Mouse (Mus musculus): Measurements from ENCODE around the gene Rtl1. TPM values are rescaled to one million over a fixed set of nuclear protein-coding genes. Genes with fewer than 3 reads are reported as not detected.
A peak's percentile ranks its signal among the peaks of the same experiment; 100 is the strongest.

The Rtl1 gene
- total RNA-seq, 1 experiment: 4.0 TPM

DNA sequence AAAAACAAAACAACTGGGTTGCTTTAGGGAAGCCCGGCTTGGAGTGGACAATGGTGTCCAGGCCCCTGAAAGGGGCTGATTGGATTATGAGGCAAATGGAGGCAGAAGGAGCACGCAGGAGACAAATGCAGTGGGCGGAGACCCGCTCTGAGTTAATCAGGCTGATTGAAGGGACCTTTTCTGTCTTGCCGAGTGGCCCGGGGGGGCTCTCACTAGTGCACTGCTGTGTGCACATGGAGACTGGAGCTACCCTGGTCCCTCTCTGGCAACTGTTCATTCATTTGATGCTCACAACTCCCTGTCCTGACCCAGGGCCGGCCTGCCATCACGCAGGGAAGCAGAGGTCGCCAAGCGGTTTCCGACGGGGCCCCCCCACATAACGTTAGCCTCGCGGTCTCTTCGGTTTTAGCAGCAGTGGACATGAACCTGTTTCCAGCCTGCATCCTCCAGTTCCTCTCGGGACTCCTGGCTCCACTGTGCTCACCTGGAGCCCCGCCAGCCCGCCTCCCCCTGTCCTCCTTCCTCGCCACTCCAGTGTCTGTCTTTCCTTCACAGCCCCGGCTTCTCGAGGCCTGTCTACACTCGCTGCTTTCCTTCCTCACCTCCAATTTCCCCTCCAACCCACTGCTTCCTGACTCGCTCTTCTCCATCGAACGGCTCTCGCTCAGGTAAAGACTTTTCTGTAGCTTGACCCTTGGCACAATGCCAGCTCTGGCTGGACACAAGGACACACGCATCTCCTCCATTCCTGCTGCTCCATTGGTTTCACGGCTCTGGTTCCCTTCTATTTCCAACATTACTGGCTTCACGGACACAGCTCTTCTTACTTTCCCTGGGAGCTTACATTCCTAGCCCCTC, 54.0 kb downstream of the Rtl1 start:
- Histone ChIP-seq H3K36me3 (ENCODE audit: control insufficient read depth, insufficient read depth, low read length, poor library complexity, severe bottlenecking) (peaks cover 44% of the 10 kb centered on the region), H3K27ac (ENCODE audit: insufficient read depth, low read depth, low read length, poor library complexity, severe bottlenecking) (no peak overlapping the region), H3K9ac (ENCODE audit: insufficient read depth, low read depth, low read length, poor library complexity, severe bottlenecking) (no peak overlapping the region), H3K9me3 (ENCODE audit: control insufficient read depth, insufficient read depth, low read depth, low read length) (no peaks in the 10 kb centered on the region), H3K4me1 (ENCODE audit: control insufficient read depth in 2 of 2, insufficient read depth in 2 of 2, low read length in 2 of 2, poor library complexity in 1 of 2) (peaks cover 1 to 4% of the 10 kb centered on the region in 2 experiments; a peak in 1 of 4 replicates), H3K4me3 (ENCODE audit: insufficient read depth in 1 of 2, low read depth in 1 of 2, low read length in 2 of 2, poor library complexity in 1 of 2, severe bottlenecking in 1 of 2) (no peak overlapping the region)
- TF ChIP-seq ZNF384 (IDR thresholded peaks at IDR 0.05; ENCODE audit: low read depth, low read length) (no peak), MAFK (IDR thresholded peaks at IDR 0.05; ENCODE audit: insufficient read depth, low read depth, low read length) (no peak), ZC3H11A (IDR thresholded peaks at IDR 0.05; ENCODE audit: borderline replicate concordance, low read depth, low read length) (no peak), CHD2 (IDR thresholded peaks at IDR 0.05; ENCODE audit: low read depth, low read length) (no peak), HCFC1 (IDR thresholded peaks at IDR 0.05; ENCODE audit: borderline replicate concordance, insufficient read depth, low read length) (no peak)
- no peak for DNase-seq (ENCODE audit: low read depth, low spot score)
- in situ Hi-C loops (cut with MboI; ENCODE audit: low sequenced_read_pairs in 2 of 2, unreplicated experiment in 2 of 2): no loop called here

DNA sequence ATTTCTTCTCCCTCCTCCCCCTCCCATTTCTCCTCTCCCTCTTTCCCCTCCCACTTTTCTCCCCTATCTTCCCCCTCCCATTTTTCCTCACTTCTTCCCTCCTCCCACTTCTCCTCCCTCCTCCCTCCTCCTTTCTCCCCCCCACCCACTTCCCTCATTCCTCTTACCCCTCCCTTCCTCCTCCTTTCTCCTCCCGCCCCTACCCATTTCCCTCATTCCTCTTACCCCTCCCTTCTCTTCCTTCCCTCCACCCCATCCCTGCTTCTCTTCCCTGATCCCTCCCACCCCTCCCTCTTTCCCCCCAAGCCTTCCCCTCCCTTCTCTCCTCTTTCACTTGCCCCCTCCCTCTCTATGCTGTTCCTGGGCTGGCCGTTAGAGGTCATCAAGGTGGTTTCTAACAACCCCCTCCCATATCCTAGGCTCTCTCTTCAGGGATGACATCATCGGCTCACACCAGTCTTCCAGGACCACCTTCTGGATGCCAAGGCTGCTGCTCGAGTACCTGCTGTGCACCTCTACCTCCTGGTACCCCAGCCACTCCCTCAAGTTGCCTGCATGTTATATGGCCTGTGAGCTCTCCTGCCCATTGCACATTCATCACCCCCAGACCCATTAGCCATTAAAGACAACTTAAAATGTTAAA, 56.7 kb downstream of the Rtl1 start:
- H3K9ac ChIP-seq (ENCODE audit: insufficient read depth, low read depth, low read length, poor library complexity, severe bottlenecking): no peak overlapping the region
- in situ Hi-C loops (cut with MboI; ENCODE audit: low sequenced_read_pairs in 2 of 2, unreplicated experiment in 2 of 2): no loop called here
- no peaks in the 10 kb centered on the region for H3K9me3 ChIP-seq (ENCODE audit: control insufficient read depth, insufficient read depth, low read depth, low read length)
- no peak overlapping the region for H3K4me3 ChIP-seq (ENCODE audit: insufficient read depth in 1 of 2, low read depth in 1 of 2, low read length in 2 of 2, poor library complexity in 1 of 2, severe bottlenecking in 1 of 2)
- peak; percentile 69 for DNase-seq (ENCODE audit: low read depth, low spot score)
- peaks cover 1 to 4% of the 10 kb centered on the region in 2 experiments; a peak in 2 of 4 replicates for H3K4me1 ChIP-seq (ENCODE audit: control insufficient read depth in 2 of 2, insufficient read depth in 2 of 2, low read length in 2 of 2, poor library complexity in 1 of 2)
- H3K36me3 ChIP-seq (ENCODE audit: control insufficient read depth, insufficient read depth, low read length, poor library complexity, severe bottlenecking): peaks cover 23% of the 10 kb centered on the region
- no peak for TF ChIP-seq MAFK (IDR thresholded peaks at IDR 0.05; ENCODE audit: insufficient read depth, low read depth, low read length)
- no peak for TF ChIP-seq CHD2 (IDR thresholded peaks at IDR 0.05; ENCODE audit: low read depth, low read length)
- TF ChIP-seq HCFC1 (IDR thresholded peaks at IDR 0.05; ENCODE audit: borderline replicate concordance, insufficient read depth, low read length): no peak
- TF ChIP-seq ZC3H11A (IDR thresholded peaks at IDR 0.05; ENCODE audit: borderline replicate concordance, low read depth, low read length): no peak
- TF ChIP-seq ZNF384 (IDR thresholded peaks at IDR 0.05; ENCODE audit: low read depth, low read length): no peak
- no peak overlapping the region for H3K27ac ChIP-seq (ENCODE audit: insufficient read depth, low read depth, low read length, poor library complexity, severe bottlenecking)

DNA sequence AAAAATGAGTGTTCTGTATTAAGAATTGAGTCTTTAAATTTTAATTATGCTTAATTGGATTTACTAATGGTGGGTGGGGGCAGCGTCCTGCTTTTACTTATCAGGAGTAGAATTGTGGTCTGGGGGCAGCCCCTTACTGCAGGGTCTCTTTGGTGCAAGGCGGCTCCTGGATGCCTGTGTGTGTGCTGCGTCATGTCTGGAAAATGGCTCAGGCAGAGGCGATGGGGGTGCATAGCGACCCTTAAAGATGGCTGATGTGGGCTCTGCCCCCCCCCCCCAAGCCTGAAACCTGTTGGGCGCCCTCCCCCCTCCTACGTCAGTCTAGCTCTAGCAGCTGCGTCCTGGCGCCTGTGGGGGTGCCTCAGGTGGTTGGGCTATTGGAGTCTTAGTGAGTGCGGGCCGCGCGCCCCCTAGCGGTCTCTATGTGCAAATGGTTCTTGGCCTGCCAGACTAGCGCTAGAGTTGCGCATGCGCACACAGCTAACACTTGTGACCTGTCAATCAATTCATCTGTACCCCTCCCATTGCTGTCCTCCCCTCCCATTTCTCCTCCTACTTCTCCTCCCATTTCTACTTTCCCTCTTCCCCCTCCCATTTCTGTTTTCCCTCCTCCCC, 57.4 kb downstream of the Rtl1 start:
- peak overlapping the region; percentile 60; the same call in 1 of the 2 replicates for H3K9ac ChIP-seq (ENCODE audit: insufficient read depth, low read depth, low read length, poor library complexity, severe bottlenecking)
- peak overlapping the region; percentile 75 to 79 for H3K4me3 ChIP-seq (ENCODE audit: insufficient read depth in 1 of 2, low read depth in 1 of 2, low read length in 2 of 2, poor library complexity in 1 of 2, severe bottlenecking in 1 of 2)
- peak overlapping the region; percentile 68 for H3K27ac ChIP-seq (ENCODE audit: insufficient read depth, low read depth, low read length, poor library complexity, severe bottlenecking)
- 0 out of 2 replicates have a peak, but pooled peaks have one; percentile 32 for TF ChIP-seq ZC3H11A (IDR thresholded peaks at IDR 0.05; ENCODE audit: borderline replicate concordance, low read depth, low read length)
- no peak for TF ChIP-seq ZNF384 (IDR thresholded peaks at IDR 0.05; ENCODE audit: low read depth, low read length)
- TF ChIP-seq MAFK (IDR thresholded peaks at IDR 0.05; ENCODE audit: insufficient read depth, low read depth, low read length): no peak
- TF ChIP-seq CHD2 (IDR thresholded peaks at IDR 0.05; ENCODE audit: low read depth, low read length): no peak
- peaks cover 1 to 4% of the 10 kb centered on the region in 2 experiments; a peak in 2 of 4 replicates for H3K4me1 ChIP-seq (ENCODE audit: control insufficient read depth in 2 of 2, insufficient read depth in 2 of 2, low read length in 2 of 2, poor library complexity in 1 of 2)
- no peaks in the 10 kb centered on the region for H3K9me3 ChIP-seq (ENCODE audit: control insufficient read depth, insufficient read depth, low read depth, low read length)
- peak; percentile 89 for DNase-seq (ENCODE audit: low read depth, low spot score)
- H3K36me3 ChIP-seq (ENCODE audit: control insufficient read depth, insufficient read depth, low read length, poor library complexity, severe bottlenecking): peaks cover 22% of the 10 kb centered on the region
- in situ Hi-C loops (cut with MboI; ENCODE audit: low sequenced_read_pairs in 2 of 2, unreplicated experiment in 2 of 2): no loop called here

DNA sequence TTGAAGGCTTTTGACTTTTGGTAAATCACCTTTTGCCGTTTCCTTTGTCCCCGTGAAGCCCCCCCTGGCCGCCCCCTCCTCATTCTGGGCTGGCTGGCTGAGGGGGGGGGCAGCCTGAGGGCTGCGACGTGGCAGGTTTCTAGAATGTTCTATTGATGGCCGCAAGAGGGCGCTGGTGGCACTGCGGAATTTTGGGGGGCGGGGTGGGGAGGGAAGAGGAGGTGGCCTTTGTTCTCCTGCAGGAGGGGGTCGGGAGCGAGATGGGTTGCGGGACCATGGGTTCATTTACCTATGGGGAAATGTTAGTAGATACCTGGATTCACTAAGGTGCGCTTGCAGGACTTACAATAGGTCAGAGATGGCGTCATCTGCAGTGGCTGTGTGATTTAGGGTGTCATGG, 58.1 kb downstream of the Rtl1 start:
- H3K36me3 ChIP-seq (ENCODE audit: control insufficient read depth, insufficient read depth, low read length, poor library complexity, severe bottlenecking): peaks cover 19% of the 10 kb centered on the region
- in situ Hi-C loops (cut with MboI; ENCODE audit: low sequenced_read_pairs in 2 of 2, unreplicated experiment in 2 of 2): no loop called here
- H3K9ac ChIP-seq (ENCODE audit: insufficient read depth, low read depth, low read length, poor library complexity, severe bottlenecking): peak overlapping the region; percentile 77
- H3K4me3 ChIP-seq (ENCODE audit: insufficient read depth in 1 of 2, low read depth in 1 of 2, low read length in 2 of 2, poor library complexity in 1 of 2, severe bottlenecking in 1 of 2): peak overlapping the region; percentile 75 to 79
- no peaks in the 10 kb centered on the region for H3K9me3 ChIP-seq (ENCODE audit: control insufficient read depth, insufficient read depth, low read depth, low read length)
- TF ChIP-seq ZNF384 (IDR thresholded peaks at IDR 0.05; ENCODE audit: low read depth, low read length) (no peak), ZC3H11A (IDR thresholded peaks at IDR 0.05; ENCODE audit: borderline replicate concordance, low read depth, low read length) (no peak), MAFK (IDR thresholded peaks at IDR 0.05; ENCODE audit: insufficient read depth, low read depth, low read length) (no peak), CHD2 (IDR thresholded peaks at IDR 0.05; ENCODE audit: low read depth, low read length) (no peak), HCFC1 (IDR thresholded peaks at IDR 0.05; ENCODE audit: borderline replicate concordance, insufficient read depth, low read length) (no peak)
- H3K27ac ChIP-seq (ENCODE audit: insufficient read depth, low read depth, low read length, poor library complexity, severe bottlenecking): peak overlapping the region; percentile 51; the same call in 1 of the 2 replicates
- peaks cover 1 to 4% of the 10 kb centered on the region in 2 experiments; a peak in 2 of 4 replicates for H3K4me1 ChIP-seq (ENCODE audit: control insufficient read depth in 2 of 2, insufficient read depth in 2 of 2, low read length in 2 of 2, poor library complexity in 1 of 2)
- no peak for DNase-seq (ENCODE audit: low read depth, low spot score)

Data from ES-E14 (cell line).